ENCODE assay signal across 14 mouse cellular contexts in genomic region chr17:5490351-5490750, GRCm38 (mm10). TPM values are rescaled to one million over a fixed set of nuclear protein-coding genes. Genes with fewer than 3 reads are reported as not detected.
DNase-seq lines count a peak whose midpoint lies in the region; ATAC-seq lines count a peak whose summit lies in the region.
"Had no signal": no experiment of that assay in that cellular context is flagged by ENCODE, and none has a peak within 500 bp of the region (broad histone marks: within the 10 kb centered on the region; RNA-seq: fewer than 3 reads in every experiment).

No protein-coding gene starts in this region.

- no peak overlapping the region for H3K9ac ChIP-seq in heart, embryonic 11.5 days (ENCODE audit: low read depth, low read length)
- no peak overlapping the region for H3K9ac ChIP-seq in neural tube, embryonic 13.5 days
- H3K9ac ChIP-seq in midbrain, embryonic 13.5 days (replicated peaks), result no peak overlapping the region

- no peak overlapping the region for H3K4me3 ChIP-seq in heart, embryonic 11.5 days (ENCODE audit: low read depth, low read length)
- H3K4me3 ChIP-seq in neural tube, embryonic 13.5 days, result peak overlapping the region; percentile 79; the same call in 1 of the 2 replicates
- no peak overlapping the region for H3K4me3 ChIP-seq in midbrain, embryonic 13.5 days (replicated peaks)

- no peak for ATAC-seq in heart, embryonic 11.5 days (replicated peaks; ENCODE audit: insufficient number of reproducible peaks, low FRiP score, low TSS enrichment)
- no peak for ATAC-seq in neural tube, embryonic 13.5 days (ENCODE audit: low read depth)
- ATAC-seq in midbrain, embryonic 13.5 days, result no peak
- ATAC-seq: Patski had no signal

- H3K27me3 ChIP-seq in heart, embryonic 11.5 days (ENCODE audit: control insufficient read depth, insufficient read depth, low read length), result peaks cover 15% of the 10 kb centered on the region
- peaks cover 8% of the 10 kb centered on the region for H3K27me3 ChIP-seq in neural tube, embryonic 13.5 days
- peaks cover 15% of the 10 kb centered on the region for H3K27me3 ChIP-seq in midbrain, embryonic 13.5 days
- H3K27me3 ChIP-seq: Patski had no signal

- peaks cover 7% of the 10 kb centered on the region for H3K4me1 ChIP-seq in heart, embryonic 11.5 days (ENCODE audit: control insufficient read depth, insufficient read depth, low read length)
- peaks cover 32% of the 10 kb centered on the region for H3K4me1 ChIP-seq in neural tube, embryonic 13.5 days (replicated peaks)
- peaks cover 31% of the 10 kb centered on the region for H3K4me1 ChIP-seq in midbrain, embryonic 13.5 days (replicated peaks)

- WGBS in heart, embryonic 11.5 days (ENCODE audit: insufficient replicate concordance), result 79% methylated on average over 3 of the region's 3 CpGs
- 81% methylated on average over 3 of the region's 3 CpGs for WGBS in neural tube, embryonic 13.5 days
- WGBS in midbrain, embryonic 13.5 days, result 64% methylated on average over 3 of the region's 3 CpGs

- no peaks in the 10 kb centered on the region for H3K9me3 ChIP-seq in heart, embryonic 11.5 days (replicated peaks; ENCODE audit: control insufficient read depth, low read length)
- H3K9me3 ChIP-seq in neural tube, embryonic 13.5 days, result no peaks in the 10 kb centered on the region
- H3K9me3 ChIP-seq in midbrain, embryonic 13.5 days, result no peaks in the 10 kb centered on the region

- no peak overlapping the region for H3K27ac ChIP-seq in heart, embryonic 11.5 days (ENCODE audit: low read depth, low read length)
- H3K27ac ChIP-seq in neural tube, embryonic 13.5 days (replicated peaks), result peak overlapping the region; percentile 98
- no peak overlapping the region for H3K27ac ChIP-seq in midbrain, embryonic 13.5 days
- H3K27ac ChIP-seq: kidney, postnatal 0 days had no signal

- H3K36me3 ChIP-seq in heart, embryonic 11.5 days (ENCODE audit: control insufficient read depth, insufficient read depth, low read length), result no peaks in the 10 kb centered on the region
- no peaks in the 10 kb centered on the region for H3K36me3 ChIP-seq in neural tube, embryonic 13.5 days
- H3K36me3 ChIP-seq in midbrain, embryonic 13.5 days, result no peaks in the 10 kb centered on the region

- peak; percentile 55 for DNase-seq in heart, adult 11 months
- no peak for DNase-seq in neural tube, embryonic 10.5 days (ENCODE audit: extremely low spot score, low spot score)
- DNase-seq in urinary bladder, postnatal 36 days (ENCODE audit: low spot score in 2 of 2), result no peak
- DNase-seq in left cerebral cortex, adult 9 months (ENCODE audit: low spot score in 2 of 2), result no peak
- DNase-seq in cerebellum, adult 9-10 months, result no peak
- DNase-seq: cerebellum, postnatal 10 days; kidney, adult 11 months; spleen, adult 18-20 months; thymus, adult 2 months had no signal

- no peak overlapping the region for H3K4me2 ChIP-seq in heart, embryonic 11.5 days
- no peak overlapping the region; the same call in 1 of the 2 replicates for H3K4me2 ChIP-seq in neural tube, embryonic 13.5 days
- H3K4me2 ChIP-seq in midbrain, embryonic 13.5 days (replicated peaks), result 0 out of 2 replicates have a peak overlapping the region, but pooled peaks have one; percentile 88

RNA-seq across cellular contexts. Expression of gene Zdhhc14, which starts 2.0 kb away (rescaled TPM):
- 1.6 and 1.8 TPM in 2 replicates for polyA plus RNA-seq in heart, embryonic 11.5 days (2014; fragmentation: Nextera tagmentation; extraction: Ambion mirVana)
- polyA plus RNA-seq in neural tube, embryonic 13.5 days (2015; fragmentation: Nextera tagmentation; extraction: Ambion mirVana), result 6.9 and 8.4 TPM in 2 replicates
- polyA plus RNA-seq in midbrain, embryonic 13.5 days (2015; fragmentation: Nextera tagmentation; extraction: Ambion mirVana), result 4.4 and 5.8 TPM in 2 replicates

RNA-seq across cellular contexts. Expression of gene Tmem242, which starts 50.3 kb away (rescaled TPM):
- polyA plus RNA-seq in heart, embryonic 11.5 days (2014; fragmentation: Nextera tagmentation; extraction: Ambion mirVana), result 121 and 139 TPM in 2 replicates
- 98.1 and 119 TPM in 2 replicates for polyA plus RNA-seq in neural tube, embryonic 13.5 days (2015; fragmentation: Nextera tagmentation; extraction: Ambion mirVana)
- 109 and 111 TPM in 2 replicates for polyA plus RNA-seq in midbrain, embryonic 13.5 days (2015; fragmentation: Nextera tagmentation; extraction: Ambion mirVana)
